Mouse (Mus musculus): ENCODE measurements around the gene Gm18336. TPM values are rescaled to one million over a fixed set of nuclear protein-coding genes. Genes with fewer than 3 reads are reported as not detected.

Gene Gm18336
- total and polyA plus RNA-seq, 2 experiments from 2014 or later = 0.06 to 0.16 TPM

- no peak for DNase-seq (ENCODE audit: low spot score)
- no peak for ATAC-seq
- no peaks in the 10 kb centered on the region for H3K9me3 ChIP-seq (ENCODE audit: low read length)
- H3K36me3 ChIP-seq (ENCODE audit: insufficient read depth, low read length) = peaks cover 20% of the 10 kb centered on the region
- H3K27ac ChIP-seq = no peak overlapping the region
- H3K4me1 ChIP-seq (ENCODE audit: insufficient read depth, low read length) = no peaks in the 10 kb centered on the region
- no peak overlapping the region for H3K4me3 ChIP-seq (ENCODE audit: low read length)
- WGBS = 81% methylated on average over 1 of the region's 1 CpGs
- no peak for TF ChIP-seq CTCF (IDR thresholded peaks at IDR 0.05; ENCODE audit: low read depth)
- no peaks in the 10 kb centered on the region for H3K27me3 ChIP-seq (ENCODE audit: insufficient read depth, low read length)
- H3K9ac ChIP-seq (replicated peaks; ENCODE audit: low read length) = no peak overlapping the region
- H3K4me2 ChIP-seq (ENCODE audit: low read depth, low read length) = no peak overlapping the region
Observed at GRCm38 (mm10) chrX:73356719-73357118, 41.8 kb downstream of the Gm18336 start.

DNA sequence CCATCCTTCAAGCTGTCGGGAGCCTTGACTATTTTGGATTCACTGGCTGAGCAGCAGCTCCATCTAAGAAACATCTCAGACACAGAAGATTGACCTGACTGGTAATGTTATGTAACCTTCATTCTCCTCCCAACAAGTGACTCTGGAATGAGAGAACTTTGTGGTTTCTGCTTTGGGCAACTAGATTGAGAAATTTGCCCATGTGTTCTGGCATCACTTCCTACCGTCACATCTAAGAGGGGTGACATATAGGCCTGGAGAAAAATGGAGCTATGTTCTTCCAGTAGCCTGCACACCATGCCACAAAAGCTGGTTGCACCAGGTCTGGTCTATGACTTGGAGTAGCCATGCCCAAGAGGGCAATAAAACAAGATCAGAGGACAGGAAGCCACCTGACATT is 42.4 kb downstream of the Gm18336 start:
- no peak for ATAC-seq
- H3K27ac ChIP-seq = no peak overlapping the region
- 95% methylated on average over 2 of the region's 2 CpGs for WGBS

More for the DNA sequence above, 42.4 kb downstream of the Gm18336 start:
- H3K27me3 ChIP-seq (ENCODE audit: insufficient read depth, low read length) = no peaks in the 10 kb centered on the region
- no peak overlapping the region for H3K9ac ChIP-seq (replicated peaks; ENCODE audit: low read length)
- no peak overlapping the region for H3K4me2 ChIP-seq (ENCODE audit: low read depth, low read length)
- H3K9me3 ChIP-seq (ENCODE audit: low read length) = no peaks in the 10 kb centered on the region
- H3K4me3 ChIP-seq (ENCODE audit: low read length) = no peak overlapping the region
- DNase-seq (ENCODE audit: low spot score) = no peak
- no peak for TF ChIP-seq CTCF (IDR thresholded peaks at IDR 0.05; ENCODE audit: low read depth)
- no peaks in the 10 kb centered on the region for H3K4me1 ChIP-seq (ENCODE audit: insufficient read depth, low read length)
- peaks cover 20% of the 10 kb centered on the region for H3K36me3 ChIP-seq (ENCODE audit: insufficient read depth, low read length)

Other genes with a start within 250 kb of the Gm18336 start
- gene Xlr5b, start 249.9 kb downstream of the Gm18336 start, total RNA-seq (2014; rRNA removed) = not detected in 2 replicates
- gene Xlr5b, start 249.9 kb downstream of the Gm18336 start, polyA plus RNA-seq (2015; fragmentation: Nextera tagmentation; extraction: Ambion mirVana) = not detected in 2 replicates
- 0.05 and 2.1 TPM in 2 replicates for gene DXBay18, start 249.3 kb downstream of the Gm18336 start, total RNA-seq (2014; rRNA removed)
- gene DXBay18, start 249.3 kb downstream of the Gm18336 start, polyA plus RNA-seq (2015; fragmentation: Nextera tagmentation; extraction: Ambion mirVana) = 0.18 TPM in 1 of 2 replicates, not detected in the other
- gene Spin2d, start 221.7 kb downstream of the Gm18336 start, total RNA-seq (2014; rRNA removed) = not detected in 2 replicates
- gene Spin2d, start 221.7 kb downstream of the Gm18336 start, polyA plus RNA-seq (2015; fragmentation: Nextera tagmentation; extraction: Ambion mirVana) = not detected in 2 replicates
- gene Xlr3b, start 206.5 kb downstream of the Gm18336 start, total RNA-seq (2014; rRNA removed) = 4.9 and 5.8 TPM in 2 replicates
- 7.4 and 15.5 TPM in 2 replicates for gene Xlr3b, start 206.5 kb downstream of the Gm18336 start, polyA plus RNA-seq (2015; fragmentation: Nextera tagmentation; extraction: Ambion mirVana)
- gene Xlr4b, start 184.4 kb downstream of the Gm18336 start, total RNA-seq (2014; rRNA removed) = not detected in 2 replicates
- 0.26 and 0.63 TPM in 2 replicates for gene Xlr4b, start 184.4 kb downstream of the Gm18336 start, polyA plus RNA-seq (2015; fragmentation: Nextera tagmentation; extraction: Ambion mirVana)
- 36.4 and 40.1 TPM in 2 replicates for gene F8a, start 170.4 kb downstream of the Gm18336 start, total RNA-seq (2014; rRNA removed)
- gene F8a, start 170.4 kb downstream of the Gm18336 start, polyA plus RNA-seq (2015; fragmentation: Nextera tagmentation; extraction: Ambion mirVana) = 32.9 and 33.7 TPM in 2 replicates
- not detected in 2 replicates for gene Xlr4c, start 155.6 kb downstream of the Gm18336 start, total RNA-seq (2014; rRNA removed)
- 0.31 and 0.53 TPM in 2 replicates for gene Xlr4c, start 155.6 kb downstream of the Gm18336 start, polyA plus RNA-seq (2015; fragmentation: Nextera tagmentation; extraction: Ambion mirVana)
- gene Xlr3c, start 133.3 kb downstream of the Gm18336 start, total RNA-seq (2014; rRNA removed) = not detected in 2 replicates
- 0.15 and 0.59 TPM in 2 replicates for gene Xlr3c, start 133.3 kb downstream of the Gm18336 start, polyA plus RNA-seq (2015; fragmentation: Nextera tagmentation; extraction: Ambion mirVana)
- gene Xlr5a, start 105.8 kb downstream of the Gm18336 start, total RNA-seq (2014; rRNA removed) = not detected in 2 replicates
- gene Xlr5a, start 105.8 kb downstream of the Gm18336 start, polyA plus RNA-seq (2015; fragmentation: Nextera tagmentation; extraction: Ambion mirVana) = not detected in 2 replicates
- not detected in 2 replicates for gene Xlr5c, start 105.8 kb downstream of the Gm18336 start, total RNA-seq (2014; rRNA removed)
- not detected in 2 replicates for gene Xlr5c, start 105.8 kb downstream of the Gm18336 start, polyA plus RNA-seq (2015; fragmentation: Nextera tagmentation; extraction: Ambion mirVana)
- not detected in 2 replicates for gene Gm45015, start 61.9 kb downstream of the Gm18336 start, total RNA-seq (2014; rRNA removed)
- not detected in 2 replicates for gene Gm45015, start 61.9 kb downstream of the Gm18336 start, polyA plus RNA-seq (2015; fragmentation: Nextera tagmentation; extraction: Ambion mirVana)
- 35.8 and 40.2 TPM in 2 replicates for gene Zfp275, start 56.1 kb downstream of the Gm18336 start, total RNA-seq (2014; rRNA removed)
- gene Zfp275, start 56.1 kb downstream of the Gm18336 start, polyA plus RNA-seq (2015; fragmentation: Nextera tagmentation; extraction: Ambion mirVana) = 5.3 and 5.5 TPM in 2 replicates
- 4.5 TPM in 2 replicates for gene Zfp92, start 12.4 kb upstream of the Gm18336 start, total RNA-seq (2014; rRNA removed)
- gene Zfp92, start 12.4 kb upstream of the Gm18336 start, polyA plus RNA-seq (2015; fragmentation: Nextera tagmentation; extraction: Ambion mirVana) = 1.0 and 1.2 TPM in 2 replicates
- gene Trex2, start 36.6 kb upstream of the Gm18336 start, total RNA-seq (2014; rRNA removed) = not detected in 2 replicates
- gene Trex2, start 36.6 kb upstream of the Gm18336 start, polyA plus RNA-seq (2015; fragmentation: Nextera tagmentation; extraction: Ambion mirVana) = not detected in 2 replicates
- 22.0 and 33.5 TPM in 2 replicates for gene Haus7, start 60.3 kb upstream of the Gm18336 start, total RNA-seq (2014; rRNA removed)
- gene Haus7, start 60.3 kb upstream of the Gm18336 start, polyA plus RNA-seq (2015; fragmentation: Nextera tagmentation; extraction: Ambion mirVana) = 62.8 and 63.7 TPM in 2 replicates
- gene Bgn, start 84.9 kb upstream of the Gm18336 start, total RNA-seq (2014; rRNA removed) = 51.9 and 68.9 TPM in 2 replicates
- 17.9 and 23.7 TPM in 2 replicates for gene Bgn, start 84.9 kb upstream of the Gm18336 start, polyA plus RNA-seq (2015; fragmentation: Nextera tagmentation; extraction: Ambion mirVana)
- 40.9 and 44.0 TPM in 2 replicates for gene Atp2b3, start 104.3 kb upstream of the Gm18336 start, total RNA-seq (2014; rRNA removed)
- gene Atp2b3, start 104.3 kb upstream of the Gm18336 start, polyA plus RNA-seq (2015; fragmentation: Nextera tagmentation; extraction: Ambion mirVana) = 8.1 and 8.2 TPM in 2 replicates
- 2.3 and 3.3 TPM in 2 replicates for gene Dusp9, start 240.7 kb upstream of the Gm18336 start, total RNA-seq (2014; rRNA removed)
- 1.1 and 1.3 TPM in 2 replicates for gene Dusp9, start 240.7 kb upstream of the Gm18336 start, polyA plus RNA-seq (2015; fragmentation: Nextera tagmentation; extraction: Ambion mirVana)

Data from hindbrain, postnatal 0 days (tissue).